Mouse (Mus musculus): ENCODE measurements around the gene Lrrc46. TPM values are rescaled to one million over a fixed set of nuclear protein-coding genes. Genes with fewer than 3 reads are reported as not detected.

Gene Lrrc46
- polyA plus RNA-seq, 1 experiment from 2014 or later, result 2.7 TPM

GRCm38 (mm10) chr11:97072533-97072932 lies 31.3 kb upstream of the Lrrc46 start:
- no peaks in the 10 kb centered on the region for H3K27me3 ChIP-seq (ENCODE audit: control insufficient read depth, insufficient read depth, low read length)
- peak; percentile 97 for DNase-seq (ENCODE audit: low spot score, missing footprints)
- ATAC-seq (ENCODE audit: low FRiP score), result no peak
- no peak overlapping the region for H3K4me2 ChIP-seq
- H3K4me1 ChIP-seq (ENCODE audit: control insufficient read depth, insufficient read depth, low read length), result no peaks in the 10 kb centered on the region
- H3K4me3 ChIP-seq (ENCODE audit: low read depth, low read length), result no peak overlapping the region
- no peaks in the 10 kb centered on the region for H3K9me3 ChIP-seq (ENCODE audit: control insufficient read depth, low read length)
- H3K36me3 ChIP-seq (ENCODE audit: control insufficient read depth, insufficient read depth, low read length), result no peaks in the 10 kb centered on the region; the same call in 1 of the 2 replicates
- H3K9ac ChIP-seq (ENCODE audit: low read length), result no peak overlapping the region
- H3K27ac ChIP-seq (ENCODE audit: low read depth, low read length), result no peak overlapping the region
- 34% methylated on average over 3 of the region's 3 CpGs for WGBS

DNA sequence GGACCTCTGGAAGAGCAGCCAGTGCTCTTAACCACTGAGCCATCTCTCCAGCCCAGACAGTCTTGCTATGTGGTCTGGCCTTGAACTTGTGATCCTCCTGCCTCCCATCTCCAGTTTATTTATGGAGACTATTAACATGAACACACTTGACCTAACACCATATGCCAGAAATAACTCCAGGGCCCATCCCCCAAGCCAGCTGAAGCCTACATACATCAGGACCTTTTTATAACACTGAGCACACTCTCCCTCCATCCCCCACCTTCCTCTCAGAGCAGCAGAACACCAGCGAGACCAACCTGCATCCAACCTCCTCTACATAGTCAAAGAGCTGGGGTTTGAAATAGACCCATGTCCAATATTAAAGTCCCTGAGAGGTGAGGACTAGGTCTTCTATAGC lies 29.9 kb upstream of the Lrrc46 start:
- 73% methylated on average over 1 of the region's 1 CpGs for WGBS
- no peaks in the 10 kb centered on the region; the same call in 1 of the 2 replicates for H3K36me3 ChIP-seq (ENCODE audit: control insufficient read depth, insufficient read depth, low read length)

GRCm38 (mm10) chr11:97069770-97070169 lies 28.6 kb upstream of the Lrrc46 start:
- no peaks in the 10 kb centered on the region; the same call in 1 of the 2 replicates for H3K36me3 ChIP-seq (ENCODE audit: control insufficient read depth, insufficient read depth, low read length)
- no peak for DNase-seq (ENCODE audit: low spot score, missing footprints)
- no peaks in the 10 kb centered on the region for H3K27me3 ChIP-seq (ENCODE audit: control insufficient read depth, insufficient read depth, low read length)
- H3K9ac ChIP-seq (ENCODE audit: low read length), result no peak overlapping the region
- H3K27ac ChIP-seq (ENCODE audit: low read depth, low read length), result no peak overlapping the region
- H3K4me2 ChIP-seq, result no peak overlapping the region
- 88% methylated on average over 2 of the region's 2 CpGs for WGBS
- H3K4me1 ChIP-seq (ENCODE audit: control insufficient read depth, insufficient read depth, low read length), result no peaks in the 10 kb centered on the region
- H3K4me3 ChIP-seq (ENCODE audit: low read depth, low read length), result no peak overlapping the region
- ATAC-seq (ENCODE audit: low FRiP score), result no peak
- no peaks in the 10 kb centered on the region for H3K9me3 ChIP-seq (ENCODE audit: control insufficient read depth, low read length)

More for the DNA sequence above, 29.9 kb upstream of the Lrrc46 start:
- no peak overlapping the region for H3K4me3 ChIP-seq (ENCODE audit: low read depth, low read length)
- no peaks in the 10 kb centered on the region for H3K9me3 ChIP-seq (ENCODE audit: control insufficient read depth, low read length)
- no peak overlapping the region for H3K4me2 ChIP-seq
- DNase-seq (ENCODE audit: low spot score, missing footprints), result no peak
- H3K27me3 ChIP-seq (ENCODE audit: control insufficient read depth, insufficient read depth, low read length), result no peaks in the 10 kb centered on the region
- H3K4me1 ChIP-seq (ENCODE audit: control insufficient read depth, insufficient read depth, low read length), result no peaks in the 10 kb centered on the region
- no peak for ATAC-seq (ENCODE audit: low FRiP score)
- no peak overlapping the region for H3K27ac ChIP-seq (ENCODE audit: low read depth, low read length)
- no peak overlapping the region for H3K9ac ChIP-seq (ENCODE audit: low read length)

- Histone ChIP-seq H3K36me3 (ENCODE audit: control insufficient read depth, insufficient read depth, low read length) (no peaks in the 10 kb centered on the region; the same call in 1 of the 2 replicates), H3K9ac (ENCODE audit: low read length) (no peak overlapping the region), H3K27ac (ENCODE audit: low read depth, low read length) (no peak overlapping the region), H3K4me3 (ENCODE audit: low read depth, low read length) (no peak overlapping the region), H3K4me2 (no peak overlapping the region), H3K4me1 (ENCODE audit: control insufficient read depth, insufficient read depth, low read length) (no peaks in the 10 kb centered on the region), H3K9me3 (ENCODE audit: control insufficient read depth, low read length) (no peaks in the 10 kb centered on the region), H3K27me3 (ENCODE audit: control insufficient read depth, insufficient read depth, low read length) (no peaks in the 10 kb centered on the region)
- ATAC-seq (ENCODE audit: low FRiP score) (no peak), DNase-seq (ENCODE audit: low spot score, missing footprints) (no peak)
- WGBS, result 65% methylated on average over 1 of the region's 1 CpGs
Observed at GRCm38 (mm10) chr11:97069333-97069732, 28.1 kb upstream of the Lrrc46 start.

GRCm38 (mm10) chr11:97066656-97067360 lies 25.6 kb upstream of the Lrrc46 start:
- H3K4me3 ChIP-seq (ENCODE audit: low read depth, low read length), result no peak overlapping the region
- H3K27me3 ChIP-seq (ENCODE audit: control insufficient read depth, insufficient read depth, low read length), result no peaks in the 10 kb centered on the region
- H3K4me2 ChIP-seq, result no peak overlapping the region
- H3K9ac ChIP-seq (ENCODE audit: low read length), result no peak overlapping the region
- 47% methylated on average over 22 of the region's 22 CpGs for WGBS
- DNase-seq (ENCODE audit: low spot score, missing footprints) (no peak), ATAC-seq (ENCODE audit: low FRiP score) (no peak)
- H3K9me3 ChIP-seq (ENCODE audit: control insufficient read depth, low read length), result no peaks in the 10 kb centered on the region
- H3K4me1 ChIP-seq (ENCODE audit: control insufficient read depth, insufficient read depth, low read length), result peaks cover 4% of the 10 kb centered on the region
- H3K36me3 ChIP-seq (ENCODE audit: control insufficient read depth, insufficient read depth, low read length), result no peaks in the 10 kb centered on the region; the same call in 1 of the 2 replicates
- H3K27ac ChIP-seq (ENCODE audit: low read depth, low read length), result no peak overlapping the region

- ATAC-seq (ENCODE audit: low FRiP score) (no peak), DNase-seq (ENCODE audit: low spot score, missing footprints) (no peak)
- H3K4me1 ChIP-seq (ENCODE audit: control insufficient read depth, insufficient read depth, low read length), result peaks cover 4% of the 10 kb centered on the region
- H3K36me3 ChIP-seq (ENCODE audit: control insufficient read depth, insufficient read depth, low read length), result no peaks in the 10 kb centered on the region; the same call in 1 of the 2 replicates
- no peak overlapping the region for H3K4me2 ChIP-seq
- H3K4me3 ChIP-seq (ENCODE audit: low read depth, low read length), result no peak overlapping the region
- no peaks in the 10 kb centered on the region for H3K27me3 ChIP-seq (ENCODE audit: control insufficient read depth, insufficient read depth, low read length)
- no peaks in the 10 kb centered on the region for H3K9me3 ChIP-seq (ENCODE audit: control insufficient read depth, low read length)
- no peak overlapping the region for H3K27ac ChIP-seq (ENCODE audit: low read depth, low read length)
- WGBS, result 92% methylated on average over 12 of the region's 12 CpGs
- no peak overlapping the region for H3K9ac ChIP-seq (ENCODE audit: low read length)
Observed at GRCm38 (mm10) chr11:97065538-97066295, 24.5 kb upstream of the Lrrc46 start.

DNA sequence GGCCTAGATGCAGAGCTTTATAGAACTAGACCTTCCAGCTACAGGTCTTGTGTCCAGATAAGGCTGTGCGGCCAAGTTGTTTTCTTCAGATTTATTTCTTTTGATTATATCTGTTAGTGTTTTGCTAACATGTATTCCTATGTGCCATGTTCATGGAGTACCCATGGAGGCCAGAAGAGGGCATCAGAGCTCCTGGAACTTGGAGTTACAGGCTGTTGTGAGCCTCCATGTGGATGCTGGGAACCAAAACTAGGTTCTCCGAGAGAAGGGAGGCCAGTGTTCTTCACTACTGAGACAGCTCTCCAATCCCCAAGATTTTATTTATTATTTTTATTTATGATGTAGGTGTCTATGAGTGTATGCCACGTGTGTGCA lies 22.7 kb upstream of the Lrrc46 start:
- DNase-seq (ENCODE audit: low spot score, missing footprints) (no peak), ATAC-seq (ENCODE audit: low FRiP score) (no peak)
- Histone ChIP-seq H3K4me1 (ENCODE audit: control insufficient read depth, insufficient read depth, low read length) (peaks cover 4% of the 10 kb centered on the region), H3K4me3 (ENCODE audit: low read depth, low read length) (no peak overlapping the region), H3K27ac (ENCODE audit: low read depth, low read length) (peak overlapping the region; percentile 47), H3K36me3 (ENCODE audit: control insufficient read depth, insufficient read depth, low read length) (no peaks in the 10 kb centered on the region; the same call in 1 of the 2 replicates), H3K27me3 (ENCODE audit: control insufficient read depth, insufficient read depth, low read length) (no peaks in the 10 kb centered on the region), H3K9ac (ENCODE audit: low read length) (no peak overlapping the region), H3K4me2 (no peak overlapping the region), H3K9me3 (ENCODE audit: control insufficient read depth, low read length) (no peaks in the 10 kb centered on the region)
- WGBS, result 85% methylated on average over 3 of the region's 3 CpGs

DNA sequence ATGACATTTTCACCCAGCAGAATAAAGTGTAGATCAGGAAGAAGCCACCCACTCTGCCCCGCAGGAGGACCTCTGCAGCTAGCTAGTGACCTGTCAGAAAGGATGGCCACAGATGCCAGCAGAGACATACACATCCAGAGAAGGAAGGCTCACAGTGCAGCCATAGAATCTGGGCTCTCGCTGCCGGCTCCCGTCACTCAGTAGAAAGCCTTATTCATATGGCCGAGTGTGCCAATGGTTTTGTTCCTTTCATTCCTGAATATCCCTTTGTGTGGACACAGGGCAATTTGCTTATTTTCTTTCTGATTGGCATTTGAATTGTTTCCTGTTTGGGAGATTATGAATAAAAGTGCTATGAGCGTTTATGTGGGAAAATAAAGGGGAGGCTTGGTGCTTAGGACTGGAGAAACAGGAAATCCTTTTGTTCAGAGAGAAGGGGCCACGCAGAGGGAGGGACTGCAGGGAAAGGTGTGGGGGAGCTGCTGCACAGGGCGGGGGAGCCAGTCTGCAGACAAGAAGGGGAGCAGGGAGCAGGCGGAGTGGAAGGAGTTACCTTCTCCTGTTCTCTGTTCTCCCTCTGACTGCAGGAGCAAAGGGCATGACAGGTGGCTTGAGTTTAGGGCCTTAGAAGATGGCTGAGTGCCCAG lies 22.2 kb upstream of the Lrrc46 start:
- Histone ChIP-seq H3K36me3 (ENCODE audit: control insufficient read depth, insufficient read depth, low read length) (no peaks in the 10 kb centered on the region; the same call in 1 of the 2 replicates), H3K9me3 (ENCODE audit: control insufficient read depth, low read length) (no peaks in the 10 kb centered on the region), H3K4me2 (no peak overlapping the region), H3K27me3 (ENCODE audit: control insufficient read depth, insufficient read depth, low read length) (no peaks in the 10 kb centered on the region), H3K4me3 (ENCODE audit: low read depth, low read length) (no peak overlapping the region), H3K4me1 (ENCODE audit: control insufficient read depth, insufficient read depth, low read length) (peaks cover 4% of the 10 kb centered on the region), H3K27ac (ENCODE audit: low read depth, low read length) (peak overlapping the region; percentile 47), H3K9ac (ENCODE audit: low read length) (0 out of 2 replicates have a peak overlapping the region, but pooled peaks have one; percentile 21)
- 46% methylated on average over 9 of the region's 9 CpGs for WGBS
- DNase-seq (ENCODE audit: low spot score, missing footprints) (no peak), ATAC-seq (ENCODE audit: low FRiP score) (no peak)

DNA sequence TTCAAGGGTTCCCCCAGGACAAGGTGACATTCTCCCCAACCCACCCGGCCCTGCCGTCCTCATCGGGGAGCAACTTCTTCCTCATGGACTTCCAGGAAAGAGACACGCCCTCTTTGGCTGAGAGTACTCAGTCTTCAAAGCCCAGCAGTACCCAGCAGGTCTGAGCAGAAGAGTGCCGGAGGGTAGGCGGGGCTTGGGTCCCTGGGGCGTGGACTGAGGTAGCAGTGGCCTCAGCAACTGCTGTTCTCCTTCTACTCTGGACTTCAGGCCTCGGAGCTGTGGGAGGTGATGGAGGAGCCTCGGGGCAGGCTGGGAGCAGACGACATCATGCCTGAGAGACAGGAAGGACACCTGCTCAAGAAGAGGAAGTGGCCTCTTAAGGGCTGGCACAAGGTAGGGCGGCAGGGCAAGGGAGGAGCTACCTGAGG lies 11.0 kb upstream of the Lrrc46 start:
- H3K4me3 ChIP-seq (ENCODE audit: low read depth, low read length), result no peak overlapping the region
- 36% methylated on average over 11 of the region's 11 CpGs for WGBS
- no peaks in the 10 kb centered on the region for H3K9me3 ChIP-seq (ENCODE audit: control insufficient read depth, low read length)
- H3K4me2 ChIP-seq, result no peak overlapping the region
- DNase-seq (ENCODE audit: low spot score, missing footprints), result no peak
- peaks cover 13% of the 10 kb centered on the region for H3K4me1 ChIP-seq (ENCODE audit: control insufficient read depth, insufficient read depth, low read length)
- H3K27me3 ChIP-seq (ENCODE audit: control insufficient read depth, insufficient read depth, low read length), result no peaks in the 10 kb centered on the region
- no peak for ATAC-seq (ENCODE audit: low FRiP score)
- H3K27ac ChIP-seq (ENCODE audit: low read depth, low read length), result no peak overlapping the region
- no peak overlapping the region for H3K9ac ChIP-seq (ENCODE audit: low read length)
- H3K36me3 ChIP-seq (ENCODE audit: control insufficient read depth, insufficient read depth, low read length), result peaks cover 11% of the 10 kb centered on the region; the same call in 1 of the 2 replicates

Data from midbrain, embryonic 11.5 days (tissue).